Mouse (Mus musculus): ENCODE results near the gene Neurog1. TPM values are rescaled to one million over a fixed set of nuclear protein-coding genes. Genes with fewer than 3 reads are reported as not detected.

The Neurog1 gene
- polyA plus RNA-seq, 1 experiment from 2014 or later: not detected

- peak overlapping the region; percentile 19 for H3K4me3 ChIP-seq (ENCODE audit: low read length)
- H3K27me3 ChIP-seq (ENCODE audit: control insufficient read depth, insufficient read depth, low read depth, low read length): peaks cover 8% of the 10 kb centered on the region
- H3K4me1 ChIP-seq (replicated peaks; ENCODE audit: control insufficient read depth, insufficient read depth, low read length): no peaks in the 10 kb centered on the region
- 31% methylated on average over 8 of the region's 8 CpGs for WGBS
- peak overlapping the region; percentile 36; the same call in 1 of the 2 replicates for H3K9ac ChIP-seq (ENCODE audit: low read length)
- H3K36me3 ChIP-seq (ENCODE audit: control insufficient read depth, insufficient read depth, low read length): no peaks in the 10 kb centered on the region
- no peak overlapping the region for H3K27ac ChIP-seq (ENCODE audit: low read length)
- H3K4me2 ChIP-seq (ENCODE audit: low read depth, low read length): peak overlapping the region; percentile 52
- H3K9me3 ChIP-seq (ENCODE audit: control insufficient read depth, low read length): no peaks in the 10 kb centered on the region; the same call in 1 of the 2 replicates
- ATAC-seq (ENCODE audit: low read depth): peak; percentile 28; the same call in 1 of the 2 replicates
Measured at GRCm38 (mm10) chr13:56209067-56209411, 42.9 kb downstream of the Neurog1 start.

GRCm38 (mm10) chr13:56208225-56209066, 43.5 kb downstream of the Neurog1 start:
- peak; percentile 80 for ATAC-seq (ENCODE audit: low read depth)
- H3K27me3 ChIP-seq (ENCODE audit: control insufficient read depth, insufficient read depth, low read depth, low read length): peaks cover 8% of the 10 kb centered on the region
- H3K36me3 ChIP-seq (ENCODE audit: control insufficient read depth, insufficient read depth, low read length): no peaks in the 10 kb centered on the region
- H3K9me3 ChIP-seq (ENCODE audit: control insufficient read depth, low read length): no peaks in the 10 kb centered on the region; the same call in 1 of the 2 replicates
- H3K27ac ChIP-seq (ENCODE audit: low read length): no peak overlapping the region
- H3K9ac ChIP-seq (ENCODE audit: low read length): peak overlapping the region; percentile 36; the same call in 1 of the 2 replicates
- peak overlapping the region; percentile 19 for H3K4me3 ChIP-seq (ENCODE audit: low read length)
- 12% methylated on average over 35 of the region's 35 CpGs for WGBS
- H3K4me1 ChIP-seq (replicated peaks; ENCODE audit: control insufficient read depth, insufficient read depth, low read length): no peaks in the 10 kb centered on the region
- H3K4me2 ChIP-seq (ENCODE audit: low read depth, low read length): peak overlapping the region; percentile 52

Other genes with a start within 250 kb of the Neurog1 start
- gene H2afy, start 115.8 kb downstream of the Neurog1 start, polyA plus RNA-seq (2015; fragmentation: Nextera tagmentation; extraction: Ambion mirVana): 247 and 266 TPM in 2 replicates
- 4.0 and 4.8 TPM in 2 replicates for gene Tifab, start 73.3 kb downstream of the Neurog1 start, polyA plus RNA-seq (2015; fragmentation: Nextera tagmentation; extraction: Ambion mirVana)
- gene Cxcl14, start 44.4 kb upstream of the Neurog1 start, polyA plus RNA-seq (2015; fragmentation: Nextera tagmentation; extraction: Ambion mirVana): 10.3 and 13.4 TPM in 2 replicates
- gene Gm3045, start 174.4 kb upstream of the Neurog1 start, polyA plus RNA-seq (2015; fragmentation: Nextera tagmentation; extraction: Ambion mirVana): not detected in 2 replicates
- 0.08 and 0.11 TPM in 2 replicates for gene Slc25a48, start 186.2 kb upstream of the Neurog1 start, polyA plus RNA-seq (2015; fragmentation: Nextera tagmentation; extraction: Ambion mirVana)
- not detected in 2 replicates for gene Il9, start 230.1 kb upstream of the Neurog1 start, polyA plus RNA-seq (2015; fragmentation: Nextera tagmentation; extraction: Ambion mirVana)